Mouse (Mus musculus) liver, embryonic 12.5 days (tissue): ENCODE measurements around the gene 1110032A03Rik. TPM values are rescaled to one million over a fixed set of nuclear protein-coding genes. Genes with fewer than 3 reads are reported as not detected.

Experiments
- ATAC-seq: fragments of 200-750 bp; cut with Nextera tagmentation; 2 replicates; pipeline ENCODE4 v1.8.0; 2017; ENCODE audit warnings: moderate number of reproducible peaks, mild to moderate bottlenecking, moderate library complexity
- H3K27ac ChIP-seq: fragments of 300-500 bp; sonication (generic); 2 replicates; pipeline ENCODE4 v1.5.1; 2016; ENCODE audit warnings: mild to moderate bottlenecking
- H3K27me3 ChIP-seq: fragments of 300-500 bp; sonication (generic); replicated peaks from 2 replicates; pipeline ENCODE4 v1.6.1; 2016; ENCODE audit warnings: mild to moderate bottlenecking, moderate library complexity
- H3K36me3 ChIP-seq: fragments of 300-500 bp; sonication (generic); 2 replicates; pipeline ENCODE4 v1.6.1; 2016; ENCODE audit warnings: mild to moderate bottlenecking, moderate library complexity
- H3K4me1 ChIP-seq: fragments of 300-500 bp; sonication (generic); 2 replicates; pipeline ENCODE4 v1.6.1; 2016
- H3K4me2 ChIP-seq: fragments of 300-500 bp; sonication (generic); 2 replicates; pipeline ENCODE4 v1.6.1; 2016; ENCODE audit warnings: mild to moderate bottlenecking, moderate library complexity
- H3K4me3 ChIP-seq: fragments of 300-500 bp; sonication (generic); 2 replicates; pipeline ENCODE4 v1.5.1; 2016; ENCODE audit warnings: mild to moderate bottlenecking, moderate library complexity
- H3K9ac ChIP-seq: fragments of 300-500 bp; sonication (generic); 2 replicates; pipeline ENCODE4 v1.6.1; 2016; ENCODE audit warnings: mild to moderate bottlenecking, moderate library complexity
- H3K9me3 ChIP-seq: fragments of 300-500 bp; sonication (generic); replicated peaks from 2 replicates; pipeline ENCODE4 v1.6.1; 2016; ENCODE audit warnings: mild to moderate bottlenecking, moderate library complexity
- WGBS: fragments of 180-500 bp; shearing (Covaris S2); methylation state at CpG from one replicate; pipeline ENCODE4 v1.1.7; 2016; ENCODE audit not compliant: insufficient replicate concordance; 5-methylcytosine and 5-hydroxymethylcytosine counted together
- polyA plus RNA-seq: library from polyadenylated mRNA; unstranded; fragments of >200 nt; fragmentation: Nextera tagmentation; extraction: Ambion mirVana; gene quantifications from 2 replicates; pipeline ENCODE4 v1.2.1, GENCODE M21; 2016

Gene 1110032A03Rik
- polyA plus RNA-seq, 1 experiment from 2014 or later: 14.5 TPM

DNA sequence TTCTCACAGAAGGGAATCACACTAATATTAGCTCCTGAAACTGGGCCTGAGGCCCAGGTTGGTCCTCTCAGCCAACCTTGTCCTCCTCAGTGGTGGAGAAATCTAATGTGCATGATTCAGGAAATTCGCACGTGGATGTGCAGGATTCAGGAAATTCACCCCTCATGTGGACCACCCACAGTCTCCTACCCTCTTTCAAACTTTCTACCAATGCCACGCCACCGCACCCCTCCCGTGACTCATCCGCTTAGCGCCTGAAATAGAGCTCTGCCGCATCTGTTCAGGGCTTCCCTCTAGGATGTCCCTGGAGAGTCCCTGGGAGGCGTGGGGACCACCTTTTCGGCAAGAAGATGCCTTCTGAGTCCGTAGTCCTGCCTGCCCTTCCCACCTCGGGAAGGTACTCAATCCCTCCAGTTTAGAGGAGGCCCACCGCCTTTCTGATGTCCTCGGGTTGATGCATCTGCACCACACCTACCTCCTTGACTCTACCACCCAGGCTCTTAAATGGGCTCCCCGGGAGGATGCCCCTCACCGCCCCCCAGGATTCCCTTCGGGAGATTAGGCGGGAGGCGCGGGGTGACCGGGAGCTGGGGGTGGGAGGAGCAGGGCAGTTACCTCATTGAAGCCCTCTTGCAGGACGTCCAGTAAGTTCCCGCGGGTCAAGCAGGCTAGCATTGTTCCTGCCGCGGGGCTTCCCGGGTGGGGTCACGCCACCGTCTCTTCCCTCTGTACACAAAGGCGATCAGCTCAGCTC lies 48.0 kb downstream of the 1110032A03Rik start:
- peak overlapping the region; percentile 50 for H3K4me3 ChIP-seq
- no peak overlapping the region for H3K27ac ChIP-seq
- peak overlapping the region; percentile 55 for H3K9ac ChIP-seq
- H3K4me2 ChIP-seq: peak overlapping the region; percentile 73
- peaks cover 8% of the 10 kb centered on the region; the same call in 1 of the 2 replicates for H3K4me1 ChIP-seq
- WGBS: 15% methylated on average over 30 of the region's 30 CpGs
- H3K9me3 ChIP-seq: no peaks in the 10 kb centered on the region
- H3K27me3 ChIP-seq: peaks cover 61% of the 10 kb centered on the region
- no peaks in the 10 kb centered on the region for H3K36me3 ChIP-seq
- ATAC-seq: peak; percentile 49

DNA sequence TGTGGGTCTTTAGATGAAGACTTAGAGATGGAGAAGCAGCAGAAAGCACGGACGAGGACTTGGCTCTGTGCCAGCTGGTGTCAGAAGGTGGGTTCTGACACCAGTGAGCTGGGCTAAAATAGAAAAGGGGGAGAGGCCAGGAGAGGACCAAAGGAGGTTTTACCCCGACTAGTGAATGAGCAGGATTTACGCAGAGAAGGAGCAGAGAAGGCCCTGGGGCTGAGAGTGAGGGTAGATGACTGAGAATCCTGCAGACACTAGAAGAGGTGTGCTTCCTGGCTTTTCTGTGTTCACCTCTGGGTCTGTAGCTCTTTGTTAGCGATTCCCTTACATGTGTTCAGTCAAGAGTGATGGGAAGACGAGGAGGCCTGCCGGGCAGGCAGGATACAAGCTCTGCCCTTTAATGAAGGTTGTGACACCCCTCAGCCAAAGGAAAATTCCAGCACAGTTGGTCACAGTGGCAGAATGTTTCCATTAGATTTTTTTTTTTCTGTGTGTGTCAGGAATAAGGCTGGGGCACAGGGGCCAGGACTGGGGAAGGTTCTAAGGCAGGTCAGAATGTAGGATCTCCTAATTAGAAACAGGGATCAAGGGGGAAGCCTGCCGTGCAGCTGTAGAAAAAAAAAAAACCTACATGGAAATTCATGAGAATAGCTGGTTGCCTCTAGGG lies 49.3 kb downstream of the 1110032A03Rik start:
- H3K9ac ChIP-seq: no peak overlapping the region
- H3K9me3 ChIP-seq: no peaks in the 10 kb centered on the region
- peaks cover 8% of the 10 kb centered on the region; the same call in 1 of the 2 replicates for H3K4me1 ChIP-seq
- WGBS: 63% methylated on average over 8 of the region's 8 CpGs
- H3K27ac ChIP-seq: no peak overlapping the region
- H3K36me3 ChIP-seq: no peaks in the 10 kb centered on the region
- H3K4me2 ChIP-seq: no peak overlapping the region
- H3K27me3 ChIP-seq: peaks cover 65% of the 10 kb centered on the region
- H3K4me3 ChIP-seq: no peak overlapping the region
- ATAC-seq: no peak

DNA sequence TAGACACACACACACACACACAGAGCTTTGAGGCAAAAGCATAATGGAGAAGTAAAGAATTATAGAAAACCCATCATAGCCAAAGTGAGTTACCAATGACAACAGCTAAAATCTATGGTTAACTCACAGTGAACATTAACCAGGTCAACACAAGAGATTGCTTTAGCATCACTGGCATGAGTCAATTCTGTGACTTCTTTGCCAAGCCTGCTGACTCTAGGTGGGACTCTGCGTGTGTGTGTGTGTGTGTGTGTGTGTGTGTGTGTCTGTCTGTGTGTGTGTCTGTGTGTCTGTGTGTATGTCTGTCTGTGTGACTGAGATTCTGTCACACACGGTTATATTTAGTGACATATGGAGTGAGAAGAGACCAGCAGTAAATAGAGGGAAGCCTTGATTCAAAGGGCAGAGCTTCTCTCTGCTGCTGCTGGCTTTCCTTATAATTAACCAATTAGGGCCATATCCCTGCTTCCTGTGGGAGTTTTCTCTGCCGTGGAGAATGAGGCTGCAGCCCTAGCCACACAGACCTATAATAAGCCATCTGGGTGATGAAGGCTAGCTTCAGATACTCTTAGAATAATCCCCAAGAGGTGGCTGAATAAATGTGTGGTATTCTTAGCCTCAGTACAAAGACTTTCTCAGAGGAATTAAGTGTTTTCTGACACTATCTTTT lies 50.5 kb downstream of the 1110032A03Rik start:
- Histone ChIP-seq H3K9me3 (no peaks in the 10 kb centered on the region), H3K4me1 (peaks cover 8% of the 10 kb centered on the region; the same call in 1 of the 2 replicates)

DNA sequence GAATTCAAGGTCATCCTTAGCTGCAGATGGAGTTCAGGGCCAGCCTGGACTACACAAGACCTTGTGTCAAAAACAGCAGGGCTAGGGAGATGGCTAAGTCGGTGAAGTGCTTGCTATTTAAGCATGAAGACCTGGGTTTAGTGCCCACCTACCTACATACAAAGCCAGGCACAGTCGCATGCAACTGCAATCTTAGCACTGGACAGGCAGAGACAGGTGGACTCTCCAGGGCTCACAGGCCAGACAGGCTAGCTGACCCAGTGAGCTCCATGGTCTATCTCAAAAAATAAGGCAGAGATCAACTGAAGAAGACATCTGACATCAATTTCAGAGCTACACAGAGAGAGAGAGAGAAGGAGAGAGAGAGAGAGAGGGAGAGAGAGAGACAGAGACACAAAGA lies 51.2 kb downstream of the 1110032A03Rik start:
- no peaks in the 10 kb centered on the region for H3K9me3 ChIP-seq
- no peak overlapping the region for H3K4me2 ChIP-seq
- no peak overlapping the region for H3K4me3 ChIP-seq
- H3K27me3 ChIP-seq: peaks cover 62% of the 10 kb centered on the region
- H3K4me1 ChIP-seq: peaks cover 8% of the 10 kb centered on the region; the same call in 1 of the 2 replicates
- no peak overlapping the region for H3K27ac ChIP-seq
- no peaks in the 10 kb centered on the region for H3K36me3 ChIP-seq
- no peak for ATAC-seq
- WGBS: 62% methylated on average over 2 of the region's 2 CpGs
- H3K9ac ChIP-seq: no peak overlapping the region

More for the DNA sequence above, 50.5 kb downstream of the 1110032A03Rik start:
- no peaks in the 10 kb centered on the region for H3K36me3 ChIP-seq
- H3K27me3 ChIP-seq: peaks cover 62% of the 10 kb centered on the region
- H3K9ac ChIP-seq: no peak overlapping the region
- 34% methylated on average over 3 of the region's 3 CpGs for WGBS
- H3K4me3 ChIP-seq: no peak overlapping the region
- no peak overlapping the region for H3K27ac ChIP-seq
- no peak overlapping the region for H3K4me2 ChIP-seq
- no peak for ATAC-seq

DNA sequence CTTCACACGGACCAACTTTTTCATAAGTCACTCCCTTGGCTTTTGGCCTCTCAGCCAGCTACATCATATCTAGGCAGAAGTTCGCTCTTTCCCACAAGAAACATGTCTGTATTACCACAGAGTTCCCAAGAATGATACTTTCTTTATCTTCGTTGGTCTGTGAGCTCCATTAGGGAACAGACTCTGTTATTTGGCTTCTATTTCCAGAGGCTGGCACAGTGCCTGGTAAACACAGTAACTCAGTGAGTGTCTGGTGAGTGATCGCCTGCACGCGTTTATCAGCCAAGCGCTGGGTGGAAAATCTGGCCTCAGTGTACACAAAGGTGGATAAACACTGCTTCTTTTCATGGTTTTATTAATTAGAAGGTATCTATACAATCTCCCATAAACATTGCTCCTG lies 51.9 kb downstream of the 1110032A03Rik start:
- Histone ChIP-seq H3K36me3 (no peaks in the 10 kb centered on the region), H3K4me3 (no peak overlapping the region), H3K4me2 (no peak overlapping the region), H3K9ac (no peak overlapping the region), H3K27ac (no peak overlapping the region), H3K4me1 (peaks cover 8% of the 10 kb centered on the region; the same call in 1 of the 2 replicates), H3K9me3 (no peaks in the 10 kb centered on the region), H3K27me3 (peaks cover 56% of the 10 kb centered on the region)
- ATAC-seq: no peak
- 61% methylated on average over 7 of the region's 7 CpGs for WGBS

DNA sequence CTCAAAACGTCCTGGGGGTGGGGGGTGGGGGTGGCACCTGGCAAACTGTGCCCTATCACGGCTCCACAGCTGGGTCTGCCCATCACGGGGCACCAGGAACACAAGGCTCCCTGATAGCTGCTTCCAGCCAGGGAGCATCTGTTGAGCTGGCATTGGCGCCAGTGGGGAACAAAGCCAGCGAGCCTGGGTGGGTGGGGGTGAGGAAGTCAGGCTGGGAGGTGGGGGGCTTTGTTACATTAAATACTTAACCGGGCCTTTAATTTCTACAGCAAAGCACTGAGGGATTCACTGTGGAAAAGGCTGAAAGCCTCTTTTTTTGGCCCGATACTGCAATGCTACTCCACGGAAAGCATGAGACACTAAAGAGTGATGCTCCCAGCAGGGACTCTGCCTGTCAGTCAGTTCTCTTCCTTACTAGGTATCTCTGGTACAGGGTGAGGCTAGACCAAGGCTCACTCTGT lies 52.8 kb downstream of the 1110032A03Rik start:
- Histone ChIP-seq H3K9ac (no peak overlapping the region), H3K27me3 (peaks cover 52% of the 10 kb centered on the region), H3K9me3 (no peaks in the 10 kb centered on the region), H3K4me3 (no peak overlapping the region), H3K27ac (no peak overlapping the region), H3K4me1 (peaks cover under 1% of the 10 kb centered on the region; the same call in 1 of the 2 replicates), H3K4me2 (no peak overlapping the region), H3K36me3 (no peaks in the 10 kb centered on the region)
- WGBS: 34% methylated on average over 8 of the region's 8 CpGs
- ATAC-seq: no peak

DNA sequence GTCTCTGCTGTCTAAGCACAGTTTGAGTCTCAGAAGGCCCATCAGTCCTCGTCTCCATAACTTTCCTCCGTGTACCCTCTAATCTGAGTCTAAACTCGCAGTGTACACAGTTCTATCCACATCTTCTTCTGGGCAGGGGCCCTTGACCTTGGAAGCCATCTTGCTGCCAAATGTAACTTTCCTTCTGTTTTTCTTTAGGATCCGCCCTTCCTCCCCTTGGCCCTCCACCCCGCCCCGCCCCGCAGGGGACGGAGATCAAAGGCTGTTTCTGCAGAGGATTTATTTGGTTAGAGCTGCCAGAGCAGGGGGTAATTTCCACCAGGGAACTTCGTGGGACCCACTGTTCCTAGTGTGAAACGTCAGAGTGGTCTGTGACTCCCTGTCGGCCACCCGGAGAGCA lies 54.3 kb downstream of the 1110032A03Rik start:
- ATAC-seq: no peak
- no peaks in the 10 kb centered on the region for H3K4me1 ChIP-seq
- H3K27me3 ChIP-seq: peaks cover 50% of the 10 kb centered on the region
- H3K9ac ChIP-seq: no peak overlapping the region
- no peaks in the 10 kb centered on the region for H3K36me3 ChIP-seq
- H3K9me3 ChIP-seq: no peaks in the 10 kb centered on the region
- WGBS: 42% methylated on average over 12 of the region's 12 CpGs
- H3K27ac ChIP-seq: no peak overlapping the region
- no peak overlapping the region for H3K4me2 ChIP-seq
- H3K4me3 ChIP-seq: no peak overlapping the region

DNA sequence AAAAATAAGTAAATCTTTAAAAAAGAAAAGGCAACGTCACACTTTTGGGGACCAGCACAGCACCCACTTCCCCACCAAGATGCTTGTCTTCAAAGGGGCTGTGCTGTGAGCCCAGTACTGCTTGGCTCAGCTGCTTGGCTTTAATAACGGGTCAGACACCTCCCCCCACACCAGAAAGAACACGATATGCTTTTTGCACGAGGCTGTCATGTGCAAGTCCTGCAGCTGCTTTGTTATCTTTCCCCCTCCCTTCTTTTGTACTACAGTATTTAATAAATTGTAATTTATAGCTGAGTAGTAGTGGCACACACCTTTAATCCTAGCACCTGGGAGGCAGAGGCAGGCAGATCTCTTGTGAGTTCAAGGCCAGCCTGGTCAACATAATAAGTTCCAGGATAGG lies 56.4 kb downstream of the 1110032A03Rik start:
- Histone ChIP-seq H3K27ac (no peak overlapping the region), H3K9ac (no peak overlapping the region), H3K27me3 (peaks cover 45% of the 10 kb centered on the region), H3K4me3 (no peak overlapping the region), H3K9me3 (no peaks in the 10 kb centered on the region), H3K4me1 (no peaks in the 10 kb centered on the region), H3K36me3 (no peaks in the 10 kb centered on the region), H3K4me2 (no peak overlapping the region)
- 52% methylated on average over 4 of the region's 4 CpGs for WGBS
- no peak for ATAC-seq

DNA sequence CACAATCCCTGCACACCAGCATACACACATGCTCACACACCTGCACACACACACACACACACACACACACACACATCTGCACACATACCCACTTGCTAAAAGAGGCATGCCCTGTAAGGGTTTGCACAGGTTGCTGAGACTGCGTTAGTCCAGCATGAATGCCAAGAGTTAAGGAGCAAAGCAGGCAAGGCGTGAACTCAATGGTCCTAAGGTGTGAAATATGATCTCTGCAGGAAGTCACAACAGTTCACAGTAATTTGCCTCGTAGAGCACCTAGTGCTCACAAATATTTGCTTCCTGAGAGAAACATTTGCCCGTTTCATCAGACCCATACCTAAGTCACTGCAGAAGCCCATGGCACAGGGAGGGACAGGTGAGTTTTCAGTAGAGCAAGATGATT lies 61.1 kb downstream of the 1110032A03Rik start:
- H3K9me3 ChIP-seq: no peaks in the 10 kb centered on the region
- no peaks in the 10 kb centered on the region for H3K36me3 ChIP-seq
- H3K4me1 ChIP-seq: no peaks in the 10 kb centered on the region
- no peak overlapping the region for H3K4me2 ChIP-seq
- peaks cover 32% of the 10 kb centered on the region for H3K27me3 ChIP-seq
- no peak for ATAC-seq
- WGBS: 52% methylated on average over 4 of the region's 4 CpGs
- H3K4me3 ChIP-seq: no peak overlapping the region
- H3K27ac ChIP-seq: no peak overlapping the region
- no peak overlapping the region for H3K9ac ChIP-seq

Other genes with a start within 250 kb of the 1110032A03Rik start
- 46.8 and 47.6 TPM in 2 replicates for gene Pts, start 246.8 kb downstream of the 1110032A03Rik start, polyA plus RNA-seq
- gene Il18, start 220.7 kb downstream of the 1110032A03Rik start, polyA plus RNA-seq: 2.3 and 3.1 TPM in 2 replicates
- gene Bco2, start 220.3 kb downstream of the 1110032A03Rik start, polyA plus RNA-seq: 0.18 TPM in 2 replicates
- not detected in 2 replicates for gene Tex12, start 214.2 kb downstream of the 1110032A03Rik start, polyA plus RNA-seq
- gene Sdhd, start 171.7 kb downstream of the 1110032A03Rik start, polyA plus RNA-seq: 344 and 352 TPM in 2 replicates
- gene Timm8b, start 171.6 kb downstream of the 1110032A03Rik start, polyA plus RNA-seq: 229 and 237 TPM in 2 replicates
- gene Pih1d2, start 158.2 kb downstream of the 1110032A03Rik start, polyA plus RNA-seq: 1.9 and 2.4 TPM in 2 replicates
- gene Nkapd1, start 158.1 kb downstream of the 1110032A03Rik start, polyA plus RNA-seq: 12.5 and 13.1 TPM in 2 replicates
- 47.2 and 47.9 TPM in 2 replicates for gene Dlat, start 115.7 kb downstream of the 1110032A03Rik start, polyA plus RNA-seq
- 1.1 and 1.2 TPM in 2 replicates for gene Dixdc1, start 36.0 kb downstream of the 1110032A03Rik start, polyA plus RNA-seq
- gene 2310030G06Rik, start 29.0 kb downstream of the 1110032A03Rik start, polyA plus RNA-seq: 2.0 and 2.5 TPM in 2 replicates
- 6.6 and 7.8 TPM in 2 replicates for gene Cryab, start 24.2 kb downstream of the 1110032A03Rik start, polyA plus RNA-seq
- 0.82 and 1.2 TPM in 2 replicates for gene Hspb2, start 23.2 kb downstream of the 1110032A03Rik start, polyA plus RNA-seq
- gene Fdxacb1, start 7.3 kb downstream of the 1110032A03Rik start, polyA plus RNA-seq: 11.5 and 13.7 TPM in 2 replicates
- 20.9 and 23.1 TPM in 2 replicates for gene Alg9, start 501 bp downstream of the 1110032A03Rik start, polyA plus RNA-seq
- gene Ppp2r1b, start 69.8 kb upstream of the 1110032A03Rik start, polyA plus RNA-seq: 131 and 137 TPM in 2 replicates
- 12.3 and 14.5 TPM in 2 replicates for gene Sik2, start 233.6 kb upstream of the 1110032A03Rik start, polyA plus RNA-seq